Mouse (Mus musculus) kidney, embryonic 15.5 days (tissue): ENCODE measurements at regions not wholly inside any gene's neighbourhood (a gene's known extent, or its start where the extent isn't known, plus 50 kb on each side); places are given as distances from the start of the nearest gene placed in this dataset.

Experiments
- ATAC-seq: fragments of 200-750 bp; cut with Nextera tagmentation; replicated peaks from 2 replicates; pipeline ENCODE4 v1.8.0; 2017; ENCODE audit warnings: moderate TSS enrichment; ENCODE audit not compliant: low FRiP score
- H3K27ac ChIP-seq: fragments of 300-500 bp; sonication (generic); 2 replicates; pipeline ENCODE4 v1.5.1; 2015; ENCODE audit warnings: mild to moderate bottlenecking, inconsistent platforms
- H3K27me3 ChIP-seq: fragments of 300-500 bp; sonication (generic); 2 replicates; pipeline ENCODE4 v1.6.1; 2015; ENCODE audit warnings: inconsistent platforms
- H3K36me3 ChIP-seq: fragments of 300-500 bp; sonication (generic); 2 replicates; pipeline ENCODE4 v1.6.1; 2015; ENCODE audit warnings: inconsistent platforms
- H3K4me1 ChIP-seq: fragments of 300-500 bp; sonication (generic); 2 replicates; pipeline ENCODE4 v1.6.1; 2015; ENCODE audit warnings: inconsistent platforms
- H3K4me2 ChIP-seq: fragments of 300-500 bp; sonication (generic); 2 replicates; pipeline ENCODE4 v1.6.1; 2015; ENCODE audit warnings: moderate library complexity, mild to moderate bottlenecking, inconsistent platforms
- H3K4me3 ChIP-seq: fragments of 300-500 bp; sonication (generic); replicated peaks from 2 replicates; pipeline ENCODE4 v1.5.1; 2015; ENCODE audit warnings: mild to moderate bottlenecking, inconsistent platforms
- H3K9ac ChIP-seq: fragments of 300-500 bp; sonication (generic); 2 replicates; pipeline ENCODE4 v1.6.1; 2015; ENCODE audit warnings: mild to moderate bottlenecking, inconsistent platforms
- H3K9me3 ChIP-seq: fragments of 300-500 bp; sonication (generic); replicated peaks from 2 replicates; pipeline ENCODE4 v1.6.1; 2016; ENCODE audit warnings: inconsistent platforms
- WGBS: fragments of 180-500 bp; shearing (Covaris S2); methylation state at CpG from one replicate; pipeline ENCODE4 v1.1.7; 2015; ENCODE audit warnings: mixed read lengths; 5-methylcytosine and 5-hydroxymethylcytosine counted together

DNA sequence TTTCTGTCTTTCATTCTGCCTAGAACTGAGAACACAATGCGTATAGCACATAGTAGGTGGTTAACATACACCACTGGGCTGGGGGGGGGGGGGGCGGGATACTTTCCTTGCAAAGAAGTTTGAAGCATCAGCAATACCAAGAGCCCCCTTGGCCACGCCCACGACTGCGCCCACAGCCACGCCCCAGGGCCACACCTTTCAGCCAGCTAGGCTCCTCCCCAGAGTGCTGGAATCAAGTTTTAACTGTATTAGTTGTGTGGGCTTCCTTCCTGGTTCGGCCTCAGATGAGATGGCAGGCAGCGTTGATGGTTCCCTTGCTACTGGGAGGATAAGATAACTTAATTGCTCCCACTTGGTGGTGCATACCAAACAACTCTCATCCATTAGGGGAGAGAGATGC is 278.1 kb upstream of the Kcnab2 start:
- Histone ChIP-seq H3K9me3 (no peaks in the 10 kb centered on the region), H3K4me1 (no peaks in the 10 kb centered on the region), H3K4me2 (no peak overlapping the region), H3K27ac (no peak overlapping the region), H3K4me3 (no peak overlapping the region), H3K27me3 (no peaks in the 10 kb centered on the region), H3K9ac (no peak overlapping the region), H3K36me3 (no peaks in the 10 kb centered on the region)
- no peak for ATAC-seq
- WGBS = 83% methylated on average over 8 of the region's 8 CpGs

DNA sequence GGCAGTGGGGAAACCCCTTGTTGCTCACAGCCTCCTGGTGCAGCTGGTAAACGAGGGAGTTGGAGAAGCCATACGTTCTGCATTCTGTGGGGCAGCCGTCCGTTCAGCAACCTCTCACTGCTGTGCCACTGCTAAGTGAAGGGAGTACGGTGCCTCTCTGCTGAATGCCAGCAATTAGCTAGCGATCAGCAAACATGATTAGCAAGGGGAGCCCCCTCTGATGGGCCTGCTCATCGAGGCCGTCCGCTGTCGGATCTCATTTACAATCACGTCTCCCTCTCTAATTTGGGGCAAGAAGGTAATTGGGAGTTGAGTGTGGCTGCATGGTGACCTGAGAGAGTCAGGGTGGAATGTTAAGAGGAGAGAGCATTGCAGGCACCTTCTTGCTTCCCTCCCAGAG is 266.7 kb upstream of the Kcnab2 start:
- no peaks in the 10 kb centered on the region for H3K36me3 ChIP-seq
- WGBS = 36% methylated on average over 11 of the region's 11 CpGs
- 0 out of 2 replicates have a peak, but pooled peaks cover 4% of the 10 kb centered on the region for H3K27me3 ChIP-seq
- no peak for ATAC-seq
- no peaks in the 10 kb centered on the region for H3K9me3 ChIP-seq
- no peak overlapping the region for H3K4me2 ChIP-seq
- H3K4me1 ChIP-seq = no peaks in the 10 kb centered on the region
- no peak overlapping the region for H3K27ac ChIP-seq
- no peak overlapping the region for H3K9ac ChIP-seq
- no peak overlapping the region for H3K4me3 ChIP-seq

DNA sequence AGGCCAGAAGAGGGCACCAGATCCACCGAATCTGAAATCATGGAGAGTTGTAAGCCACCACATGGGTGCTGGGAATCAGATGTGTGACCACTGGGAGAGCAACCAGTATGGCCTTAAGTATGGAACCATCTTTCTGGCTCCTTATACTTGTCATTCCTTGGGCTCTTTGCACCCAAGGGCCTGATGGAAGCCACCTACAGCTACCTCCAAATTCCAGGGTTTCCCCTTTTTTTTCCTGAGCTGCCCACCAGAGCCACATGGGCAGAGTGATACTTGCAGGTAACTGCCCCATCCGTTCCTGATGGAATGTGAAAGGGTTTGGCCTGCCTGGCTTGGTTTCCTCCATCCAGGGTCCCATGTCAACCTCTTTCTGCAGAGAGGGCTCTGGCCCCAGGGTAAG is 255.3 kb upstream of the Kcnab2 start:
- Histone ChIP-seq H3K9ac (no peak overlapping the region), H3K4me1 (no peaks in the 10 kb centered on the region), H3K27me3 (no peaks in the 10 kb centered on the region), H3K4me2 (no peak overlapping the region), H3K4me3 (no peak overlapping the region), H3K27ac (no peak overlapping the region), H3K36me3 (no peaks in the 10 kb centered on the region), H3K9me3 (no peaks in the 10 kb centered on the region)
- ATAC-seq = no peak
- 95% methylated on average over 2 of the region's 2 CpGs for WGBS

DNA sequence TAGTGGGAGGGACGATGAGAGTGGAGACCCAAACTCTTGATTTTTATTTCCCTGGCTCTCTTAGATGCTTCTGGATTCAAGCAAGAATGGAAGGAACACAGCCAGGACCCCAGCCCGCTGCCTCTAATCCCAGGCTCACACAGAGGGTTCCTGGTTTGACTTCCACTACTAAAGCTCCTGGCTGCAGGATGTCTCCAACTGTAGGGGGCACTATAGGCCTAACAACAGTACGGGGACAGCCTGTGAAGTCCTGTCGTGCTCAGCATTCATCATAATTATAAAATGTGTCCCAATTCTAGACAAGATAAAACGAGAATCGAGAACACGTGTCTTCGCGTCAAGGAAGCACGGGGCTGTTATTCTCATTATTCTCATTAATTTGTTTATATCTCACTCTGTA is 254.3 kb upstream of the Kcnab2 start:
- Histone ChIP-seq H3K9ac (no peak overlapping the region), H3K4me3 (no peak overlapping the region), H3K27me3 (no peaks in the 10 kb centered on the region), H3K9me3 (no peaks in the 10 kb centered on the region), H3K36me3 (no peaks in the 10 kb centered on the region), H3K4me1 (no peaks in the 10 kb centered on the region), H3K27ac (no peak overlapping the region), H3K4me2 (no peak overlapping the region)
- 73% methylated on average over 10 of the region's 10 CpGs for WGBS
- no peak for ATAC-seq

DNA sequence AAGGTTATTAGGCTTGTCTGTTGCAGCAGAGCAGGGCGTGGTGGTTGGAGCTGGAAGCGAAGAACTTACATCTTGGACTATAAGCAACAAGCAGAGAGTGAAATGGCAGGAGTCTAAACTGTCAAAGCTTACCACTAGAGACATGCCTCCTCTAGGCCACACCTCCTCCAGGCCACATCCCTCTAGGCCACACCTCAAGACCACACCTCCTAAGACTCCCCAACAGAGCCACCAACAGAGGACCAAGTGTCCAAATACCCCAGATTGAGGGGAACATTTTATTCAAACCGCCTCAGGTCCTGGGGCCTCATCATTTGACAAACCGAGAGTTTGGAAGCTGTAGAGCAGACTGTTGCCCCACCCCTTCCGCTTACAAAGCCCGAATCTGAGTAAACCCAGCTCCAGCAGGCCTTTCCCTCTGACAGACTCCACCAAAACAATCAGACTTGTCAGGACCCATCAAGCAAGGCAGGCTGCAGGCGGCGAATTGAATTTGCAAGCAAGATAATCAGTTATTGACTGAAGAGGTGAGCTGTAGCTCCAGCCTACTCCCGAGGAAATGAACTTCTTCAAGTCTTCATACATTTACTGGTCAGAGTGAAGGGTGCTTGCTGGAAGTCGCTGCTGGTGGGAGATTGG is 253.5 kb upstream of the Kcnab2 start:
- ATAC-seq = no peak
- H3K9ac ChIP-seq = no peak overlapping the region
- no peak overlapping the region for H3K4me3 ChIP-seq
- H3K9me3 ChIP-seq = no peaks in the 10 kb centered on the region
- no peaks in the 10 kb centered on the region for H3K36me3 ChIP-seq
- no peak overlapping the region for H3K27ac ChIP-seq
- H3K27me3 ChIP-seq = no peaks in the 10 kb centered on the region
- no peaks in the 10 kb centered on the region for H3K4me1 ChIP-seq
- H3K4me2 ChIP-seq = no peak overlapping the region
- WGBS = 73% methylated on average over 10 of the region's 10 CpGs

DNA sequence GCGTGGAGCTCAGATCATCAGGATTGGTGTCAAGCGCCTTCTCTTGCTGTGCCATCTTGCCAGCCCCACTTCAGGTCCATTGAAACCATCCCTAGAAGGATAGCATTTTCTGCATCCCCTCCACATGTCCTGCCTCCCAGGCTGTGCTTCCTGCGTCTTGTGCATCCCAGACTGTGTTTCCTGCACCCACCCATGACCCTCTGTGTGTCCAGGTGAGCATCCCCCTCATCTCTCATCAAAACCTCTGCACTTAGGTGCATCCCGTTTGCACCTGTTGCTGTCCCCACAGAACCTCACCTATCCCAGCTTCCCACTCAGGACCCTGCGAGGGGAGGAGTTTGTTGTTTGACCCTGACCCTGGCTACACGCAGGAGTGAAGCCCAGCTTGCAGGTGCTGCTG is 251.8 kb upstream of the Kcnab2 start:
- Histone ChIP-seq H3K36me3 (no peaks in the 10 kb centered on the region), H3K4me1 (no peaks in the 10 kb centered on the region), H3K9me3 (no peaks in the 10 kb centered on the region), H3K4me2 (no peak overlapping the region), H3K27me3 (no peaks in the 10 kb centered on the region), H3K27ac (no peak overlapping the region), H3K9ac (no peak overlapping the region), H3K4me3 (no peak overlapping the region)
- WGBS = 81% methylated on average over 6 of the region's 6 CpGs
- ATAC-seq = no peak

DNA sequence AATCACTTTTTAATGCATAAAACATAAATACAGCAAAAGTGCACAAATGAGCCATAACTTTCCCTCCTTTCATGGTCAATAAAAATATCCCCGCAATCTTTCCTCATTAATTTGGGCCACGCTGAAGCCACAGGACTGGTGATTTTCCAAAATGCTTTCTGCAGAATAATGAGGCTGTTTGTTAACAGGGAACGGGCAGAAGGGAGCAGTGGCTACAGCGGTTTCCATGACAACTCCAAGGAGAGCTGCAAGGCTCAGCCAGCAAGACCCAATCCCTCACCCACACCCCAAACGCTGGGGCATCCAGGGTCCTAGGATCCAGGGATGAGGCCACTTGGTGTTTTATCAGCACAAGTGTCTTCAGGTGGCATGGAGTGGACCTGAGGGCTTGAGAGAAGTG is 248.2 kb upstream of the Kcnab2 start:
- Histone ChIP-seq H3K27ac (no peak overlapping the region), H3K4me3 (no peak overlapping the region), H3K9ac (no peak overlapping the region), H3K9me3 (no peaks in the 10 kb centered on the region), H3K27me3 (no peaks in the 10 kb centered on the region), H3K4me2 (no peak overlapping the region), H3K36me3 (no peaks in the 10 kb centered on the region), H3K4me1 (no peaks in the 10 kb centered on the region)
- 54% methylated on average over 5 of the region's 5 CpGs for WGBS
- ATAC-seq = no peak

DNA sequence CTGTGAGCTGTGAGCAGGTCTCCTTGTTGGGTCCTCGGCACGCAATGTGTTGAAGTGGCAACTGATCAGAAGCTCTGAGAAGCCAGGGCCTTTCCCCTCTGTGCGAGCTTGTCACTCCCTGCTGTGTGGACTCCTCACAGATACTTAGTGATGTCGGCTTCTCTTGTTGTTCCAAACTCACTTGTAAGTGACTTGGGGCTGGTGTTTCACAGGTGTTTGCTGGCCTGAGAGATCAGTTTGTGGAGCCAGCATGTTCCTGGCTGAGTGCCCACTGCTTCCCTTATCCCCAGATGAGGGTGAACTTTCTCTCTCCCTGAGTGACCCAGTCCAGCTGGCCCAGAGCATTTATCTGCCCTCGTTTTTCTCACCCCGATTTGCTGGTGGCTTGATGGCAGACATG is 247.8 kb upstream of the Kcnab2 start:
- Histone ChIP-seq H3K9ac (no peak overlapping the region), H3K27me3 (no peaks in the 10 kb centered on the region), H3K4me3 (no peak overlapping the region), H3K36me3 (no peaks in the 10 kb centered on the region), H3K9me3 (no peaks in the 10 kb centered on the region), H3K4me1 (no peaks in the 10 kb centered on the region), H3K27ac (no peak overlapping the region), H3K4me2 (no peak overlapping the region)
- ATAC-seq = no peak
- WGBS = 54% methylated on average over 6 of the region's 6 CpGs

DNA sequence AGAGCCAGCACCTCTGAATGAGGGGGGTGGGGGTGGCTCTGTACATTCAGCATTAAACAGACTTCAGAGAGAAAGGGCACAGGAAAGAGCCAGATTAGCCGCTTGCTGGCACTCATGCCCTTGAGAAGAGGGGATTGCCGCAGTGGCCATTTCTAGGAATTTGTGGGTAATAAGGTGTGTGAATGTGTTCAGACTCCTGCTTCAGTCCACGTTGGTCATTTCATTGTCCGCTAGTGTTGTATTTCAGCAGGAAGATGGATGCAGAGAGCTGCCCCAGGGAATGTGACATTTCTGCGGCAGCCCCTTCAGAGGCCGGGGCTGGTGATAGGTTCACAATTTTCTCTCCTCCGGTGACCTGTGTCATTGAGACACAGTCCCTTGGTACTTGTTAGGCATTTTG is 247.1 kb upstream of the Kcnab2 start:
- Histone ChIP-seq H3K27me3 (no peaks in the 10 kb centered on the region), H3K9me3 (no peaks in the 10 kb centered on the region), H3K9ac (no peak overlapping the region), H3K4me3 (no peak overlapping the region), H3K4me2 (no peak overlapping the region), H3K36me3 (no peaks in the 10 kb centered on the region), H3K27ac (no peak overlapping the region), H3K4me1 (no peaks in the 10 kb centered on the region)
- WGBS = 60% methylated on average over 7 of the region's 7 CpGs
- no peak for ATAC-seq

DNA sequence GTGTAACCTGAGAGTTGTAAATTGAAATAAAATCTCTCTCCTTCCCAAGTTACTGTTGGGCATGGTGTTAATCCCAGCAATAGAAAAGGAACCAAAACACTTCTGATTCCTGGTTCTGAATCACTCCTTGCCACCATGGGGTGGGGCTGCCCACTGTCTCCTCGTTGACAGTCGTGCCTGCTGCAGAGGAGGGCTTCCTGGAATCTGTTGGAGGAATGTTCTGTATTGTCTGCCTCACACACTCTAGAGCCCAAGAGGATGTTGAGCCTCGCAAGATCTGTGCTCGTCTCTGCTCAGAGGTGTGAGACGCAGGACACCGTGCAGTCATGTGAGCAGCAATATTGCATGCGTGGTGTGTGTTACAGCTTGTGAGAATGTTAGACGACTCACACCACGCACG is 246.4 kb upstream of the Kcnab2 start:
- 60% methylated on average over 10 of the region's 10 CpGs for WGBS
- Histone ChIP-seq H3K9me3 (no peaks in the 10 kb centered on the region), H3K9ac (no peak overlapping the region), H3K4me1 (no peaks in the 10 kb centered on the region), H3K4me3 (no peak overlapping the region), H3K36me3 (no peaks in the 10 kb centered on the region), H3K27ac (no peak overlapping the region), H3K27me3 (no peaks in the 10 kb centered on the region), H3K4me2 (no peak overlapping the region)
- ATAC-seq = no peak

DNA sequence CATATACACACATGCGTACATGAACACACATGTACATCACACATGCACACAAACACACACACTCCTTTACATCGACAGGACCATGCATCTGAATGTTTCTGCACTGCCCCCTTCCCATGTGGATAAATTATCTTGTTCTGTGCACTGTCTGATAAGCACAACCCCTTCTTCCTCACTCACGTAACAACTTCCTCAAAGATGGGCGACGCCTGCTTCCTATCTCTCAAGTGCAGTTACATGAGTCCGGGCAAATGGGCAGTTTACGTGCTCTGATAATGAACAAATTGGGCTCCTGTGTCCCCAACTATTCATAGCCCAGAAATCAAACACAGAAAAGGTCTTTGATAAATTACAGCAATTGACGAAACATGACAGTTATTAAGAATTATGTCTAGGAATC is 242.9 kb upstream of the Kcnab2 start:
- no peak overlapping the region for H3K4me2 ChIP-seq
- no peak overlapping the region for H3K27ac ChIP-seq
- no peaks in the 10 kb centered on the region for H3K9me3 ChIP-seq
- H3K4me3 ChIP-seq = no peak overlapping the region
- no peaks in the 10 kb centered on the region for H3K36me3 ChIP-seq
- H3K4me1 ChIP-seq = no peaks in the 10 kb centered on the region
- H3K27me3 ChIP-seq = no peaks in the 10 kb centered on the region
- 81% methylated on average over 8 of the region's 8 CpGs for WGBS
- no peak for ATAC-seq
- no peak overlapping the region for H3K9ac ChIP-seq

DNA sequence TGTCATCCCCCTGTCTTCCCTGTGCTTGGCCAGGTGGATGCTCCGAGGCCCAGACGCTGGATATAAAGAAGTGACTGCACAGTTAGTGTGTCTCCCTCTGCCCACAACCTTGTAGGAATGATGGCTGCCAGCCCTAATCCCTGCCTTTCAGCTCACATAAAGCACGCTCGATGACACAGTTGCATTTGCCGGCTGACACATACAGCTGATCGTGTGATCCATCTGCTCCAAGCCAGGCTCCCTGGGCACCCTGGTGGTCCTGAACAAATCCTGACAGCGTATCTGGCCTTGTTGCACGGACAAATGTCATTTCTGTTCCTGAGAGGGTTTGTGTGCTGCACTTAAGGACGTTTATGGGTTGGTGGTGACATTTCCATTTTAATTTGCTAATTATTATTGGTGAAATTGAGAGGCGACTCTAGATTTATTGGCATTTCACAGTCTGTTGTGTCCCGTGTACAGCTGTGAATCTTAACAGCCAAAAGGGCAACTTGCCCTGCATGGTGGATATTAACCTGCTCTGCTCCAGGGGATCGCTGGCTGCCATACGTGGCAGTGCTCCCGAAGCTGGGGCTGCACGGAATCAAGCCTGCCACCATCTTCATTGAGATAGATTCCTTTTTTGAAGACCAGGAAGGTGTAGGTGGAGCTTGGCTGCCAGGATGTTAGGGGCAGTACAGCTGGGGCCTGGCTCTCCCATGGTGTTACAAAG is 241.9 kb upstream of the Kcnab2 start:
- H3K36me3 ChIP-seq = no peaks in the 10 kb centered on the region
- 0 out of 2 replicates have a peak, but pooled peaks cover 3% of the 10 kb centered on the region for H3K9me3 ChIP-seq
- no peak overlapping the region for H3K4me3 ChIP-seq
- no peak overlapping the region for H3K9ac ChIP-seq
- WGBS = 84% methylated on average over 15 of the region's 15 CpGs
- ATAC-seq = no peak
- no peak overlapping the region for H3K4me2 ChIP-seq
- H3K27ac ChIP-seq = no peak overlapping the region
- H3K4me1 ChIP-seq = no peaks in the 10 kb centered on the region
- H3K27me3 ChIP-seq = no peaks in the 10 kb centered on the region

DNA sequence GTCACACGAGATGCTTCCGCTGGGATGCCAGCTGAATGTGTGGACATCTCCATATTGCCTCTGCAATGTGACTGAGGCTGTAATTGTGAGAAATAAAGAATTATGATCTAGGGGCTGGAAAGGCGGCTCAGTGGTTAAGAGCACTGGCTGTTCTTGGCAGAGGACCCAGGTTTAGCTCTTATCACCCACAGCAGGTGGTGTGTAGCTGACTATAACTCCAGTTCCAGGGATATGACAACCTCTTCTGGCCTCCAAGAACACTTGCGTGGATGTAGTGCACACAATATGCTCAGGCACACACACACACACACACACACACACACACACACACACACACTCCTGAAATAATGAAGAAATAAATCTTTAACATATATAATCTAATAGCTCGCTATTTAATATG is 232.7 kb upstream of the Kcnab2 start:
- Histone ChIP-seq H3K4me3 (no peak overlapping the region), H3K27me3 (no peaks in the 10 kb centered on the region), H3K9me3 (0 out of 2 replicates have a peak, but pooled peaks cover 3% of the 10 kb centered on the region), H3K9ac (no peak overlapping the region), H3K36me3 (no peaks in the 10 kb centered on the region), H3K4me1 (no peaks in the 10 kb centered on the region), H3K27ac (no peak overlapping the region), H3K4me2 (no peak overlapping the region)
- 87% methylated on average over 5 of the region's 5 CpGs for WGBS
- ATAC-seq = no peak
